Mouse (Mus musculus): ENCODE data around the gene Spats2.
A peak's percentile ranks its signal among the peaks of the same experiment; 100 is the strongest.
"Not testable (repeated sequence)": the region's sequence is repeated elsewhere in the genome, so short reads cannot be mapped to it uniquely, and the experiment has no call there.

Spats2 gene

GRCm38 (mm10) chr15:99125711-99126080, at the start of gene Spats2:
Spats2 (plus strand) TSS chr15:99125916.
- no peak for DNase-seq (ENCODE audit: low spot score)

GRCm38 (mm10) chr15:99076011-99076410, 49.7 kb upstream of the Spats2 start:
- not testable (repeated sequence) for DNase-seq (ENCODE audit: low spot score)

- DNase-seq (ENCODE audit: low spot score): no peak
Observed at GRCm38 (mm10) chr15:99078181-99078910, 47.4 kb upstream of the Spats2 start.

GRCm38 (mm10) chr15:99079804-99080203, 45.9 kb upstream of the Spats2 start:
- DNase-seq (ENCODE audit: low spot score): no peak

GRCm38 (mm10) chr15:99082322-99082721, 43.4 kb upstream of the Spats2 start:
- DNase-seq (ENCODE audit: low spot score): no peak

- DNase-seq (ENCODE audit: low spot score): no peak
Observed at GRCm38 (mm10) chr15:99082840-99083239, 42.9 kb upstream of the Spats2 start.

- no peak for DNase-seq (ENCODE audit: low spot score)
Observed at GRCm38 (mm10) chr15:99083258-99083657, 42.5 kb upstream of the Spats2 start.

GRCm38 (mm10) chr15:99083867-99084557, 41.7 kb upstream of the Spats2 start:
- no peak for DNase-seq (ENCODE audit: low spot score)

- DNase-seq (ENCODE audit: low spot score): no peak
Observed at GRCm38 (mm10) chr15:99084618-99085017, 41.1 kb upstream of the Spats2 start.

- no peak for DNase-seq (ENCODE audit: low spot score)
Observed at GRCm38 (mm10) chr15:99085997-99086396, 39.7 kb upstream of the Spats2 start.

- no peak for DNase-seq (ENCODE audit: low spot score)
Observed at GRCm38 (mm10) chr15:99087253-99088075, 38.3 kb upstream of the Spats2 start, which contains the start of gene C1ql4. C1ql4 (minus strand) TSS chr15:99087817.

- peak; percentile 79 for DNase-seq (ENCODE audit: low spot score)
Observed at GRCm38 (mm10) chr15:99088292-99088691, 37.4 kb upstream of the Spats2 start.

- no peak for DNase-seq (ENCODE audit: low spot score)
Observed at GRCm38 (mm10) chr15:99089069-99089468, 36.6 kb upstream of the Spats2 start.

- DNase-seq (ENCODE audit: low spot score): no peak
Observed at GRCm38 (mm10) chr15:99092870-99093269, 32.8 kb upstream of the Spats2 start, which contains the start of gene Dnajc22. Dnajc22 (plus strand) TSS chr15:99093170.

GRCm38 (mm10) chr15:99093291-99094258, 32.1 kb upstream of the Spats2 start:
- no peak for DNase-seq (ENCODE audit: low spot score)

- DNase-seq (ENCODE audit: low spot score): no peak
Observed at GRCm38 (mm10) chr15:99094631-99095270, 31.0 kb upstream of the Spats2 start.

GRCm38 (mm10) chr15:99095356-99095755, 30.4 kb upstream of the Spats2 start:
- DNase-seq (ENCODE audit: low spot score): no peak

GRCm38 (mm10) chr15:99096061-99096793, 29.5 kb upstream of the Spats2 start:
- DNase-seq (ENCODE audit: low spot score): no peak

GRCm38 (mm10) chr15:99096831-99097500, 28.8 kb upstream of the Spats2 start:
- no peak for DNase-seq (ENCODE audit: low spot score)

Data from ovary, postnatal 14 days (tissue).